Mouse (Mus musculus) limb, embryonic 12.5 days (tissue): ENCODE measurements around the gene Frem1. TPM values are rescaled to one million over a fixed set of nuclear protein-coding genes. Genes with fewer than 3 reads are reported as not detected.

Experiments
- ATAC-seq: fragments of 200-750 bp; cut with Nextera tagmentation; 2 replicates; pipeline ENCODE4 v1.8.0; 2017; ENCODE audit warnings: low read depth, moderate TSS enrichment; ENCODE audit not compliant: insufficient number of reproducible peaks, insufficient read depth, low FRiP score, low TSS enrichment
- H3K27ac ChIP-seq: fragments of 300-500 bp; sonication (generic); 2 replicates; pipeline ENCODE4 v1.5.1; 2016; ENCODE audit warnings: mild to moderate bottlenecking, moderate library complexity
- H3K27me3 ChIP-seq: fragments of 300-500 bp; sonication (generic); 2 replicates; pipeline ENCODE4 v1.6.1; 2016; ENCODE audit warnings: mild to moderate bottlenecking, moderate library complexity
- H3K36me3 ChIP-seq: fragments of 300-500 bp; sonication (generic); 2 replicates; pipeline ENCODE4 v1.6.1; 2016; ENCODE audit warnings: mild to moderate bottlenecking, moderate library complexity
- H3K4me1 ChIP-seq: fragments of 300-500 bp; sonication (generic); replicated peaks from 2 replicates; pipeline ENCODE4 v1.6.1; 2016
- H3K4me2 ChIP-seq: fragments of 300-500 bp; sonication (generic); 2 replicates; pipeline ENCODE4 v1.6.1; 2016; ENCODE audit warnings: mild to moderate bottlenecking, moderate library complexity
- H3K4me3 ChIP-seq: fragments of 300-500 bp; sonication (generic); replicated peaks from 2 replicates; pipeline ENCODE4 v1.5.1; 2016; ENCODE audit warnings: mild to moderate bottlenecking
- H3K9ac ChIP-seq: fragments of 300-500 bp; sonication (generic); replicated peaks from 2 replicates; pipeline ENCODE4 v1.6.1; 2016; ENCODE audit warnings: mild to moderate bottlenecking, moderate library complexity
- H3K9me3 ChIP-seq: fragments of 300-500 bp; sonication (generic); 2 replicates; pipeline ENCODE4 v1.6.1; 2016; ENCODE audit warnings: mild to moderate bottlenecking, moderate library complexity
- WGBS: fragments of 180-500 bp; shearing (Covaris S2); methylation state at CpG from one replicate; pipeline ENCODE4 v1.1.7; 2016; 5-methylcytosine and 5-hydroxymethylcytosine counted together
- polyA plus RNA-seq: library from polyadenylated mRNA; unstranded; fragments of >200 nt; fragmentation: Nextera tagmentation; extraction: Ambion mirVana; gene quantifications from 2 replicates; pipeline ENCODE4 v1.2.1, GENCODE M21; 2016

Frem1 gene
- 8.6 and 8.9 TPM in 2 replicates for polyA plus RNA-seq

DNA sequence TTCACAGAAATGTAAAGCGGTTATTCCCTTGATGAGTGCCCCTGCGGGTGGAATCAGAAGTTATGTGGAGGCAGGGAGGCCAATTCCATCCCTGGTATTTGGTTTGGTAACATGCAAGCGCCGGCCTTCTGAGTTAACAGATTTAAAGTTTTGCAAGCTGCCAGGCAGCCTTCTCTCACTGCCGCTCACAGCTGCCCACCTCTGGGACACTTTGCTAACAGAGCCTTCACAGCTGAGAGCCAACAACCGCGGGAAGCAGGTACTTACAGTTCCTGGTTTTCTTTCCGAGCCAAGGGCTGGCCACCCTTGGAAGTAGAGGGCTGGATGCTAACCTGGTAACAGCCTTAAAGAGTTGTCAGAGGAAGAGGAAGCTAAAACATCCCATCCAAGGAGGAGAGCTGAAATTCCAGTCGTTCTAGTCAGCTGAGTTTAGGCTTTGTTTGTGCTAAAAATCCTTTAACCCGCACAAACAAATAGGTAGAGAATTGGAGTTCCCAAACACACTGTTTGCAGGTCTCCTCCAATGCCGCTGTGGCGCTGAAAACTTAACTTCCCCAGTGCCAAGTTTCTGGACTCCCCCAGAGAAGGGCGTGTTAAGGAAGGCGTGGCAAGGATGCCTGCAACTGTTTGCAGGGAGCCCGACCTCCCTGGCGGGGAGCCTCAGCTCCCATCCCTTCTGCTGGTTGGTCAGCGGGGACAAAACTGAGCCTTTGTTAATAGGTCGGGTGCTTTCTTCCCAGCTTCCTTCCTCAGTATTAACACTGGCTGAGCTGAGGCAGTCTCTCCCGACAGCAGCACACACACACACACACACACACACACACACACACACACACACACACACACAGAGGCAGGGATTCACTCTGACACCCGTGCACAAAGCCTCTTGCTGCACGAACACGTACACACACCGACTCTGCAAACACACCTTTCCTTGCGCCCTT is at the start of gene Frem1:
Gene Frem1 (minus strand): TSS at position 706 of the 944 bp plus-strand sequence.
- Histone ChIP-seq H3K4me2 (peak within 1 kb of the TSS; percentile 62), H3K4me3 (peak within 1 kb of the TSS; percentile 43), H3K27me3 (no peaks in the 10 kb centered on the region), H3K4me1 (peaks cover 55% of the 10 kb centered on the region), H3K9ac (peak within 1 kb of the TSS; percentile 52), H3K9me3 (no peaks in the 10 kb centered on the region), H3K36me3 (no peaks in the 10 kb centered on the region), H3K27ac (peak within 1 kb of the TSS; percentile 88)
- ATAC-seq, result peak; percentile 65; the same call in 1 of the 2 replicates
- WGBS, result under 1% methylated on average over 23 of the region's 24 CpGs

DNA sequence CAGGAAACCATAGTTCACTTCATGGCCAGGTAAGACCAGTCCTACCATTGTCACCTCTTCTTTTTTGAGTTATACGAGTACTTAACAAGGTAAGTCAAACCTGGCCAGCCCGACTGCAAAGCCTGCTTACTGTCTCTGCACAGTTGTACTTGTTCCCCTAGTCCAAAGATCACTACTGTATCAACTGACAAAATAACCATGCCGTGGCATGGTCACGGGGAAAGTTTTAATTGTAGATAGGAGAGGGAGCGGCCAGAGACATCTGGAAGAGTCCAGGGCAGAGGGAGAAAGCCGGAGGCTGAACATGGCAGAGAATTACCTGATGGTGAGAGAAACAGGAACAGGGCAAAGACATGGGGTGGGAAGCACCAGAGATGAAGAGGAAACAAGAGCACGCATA is 46.9 kb upstream of the Frem1 start:
- Histone ChIP-seq H3K36me3 (no peaks in the 10 kb centered on the region), H3K27ac (no peak overlapping the region), H3K27me3 (no peaks in the 10 kb centered on the region), H3K4me2 (no peak overlapping the region), H3K4me1 (peaks cover 3% of the 10 kb centered on the region), H3K9ac (no peak overlapping the region), H3K4me3 (no peak overlapping the region), H3K9me3 (no peaks in the 10 kb centered on the region)
- no peak for ATAC-seq
- WGBS, result 84% methylated on average over 7 of the region's 7 CpGs

DNA sequence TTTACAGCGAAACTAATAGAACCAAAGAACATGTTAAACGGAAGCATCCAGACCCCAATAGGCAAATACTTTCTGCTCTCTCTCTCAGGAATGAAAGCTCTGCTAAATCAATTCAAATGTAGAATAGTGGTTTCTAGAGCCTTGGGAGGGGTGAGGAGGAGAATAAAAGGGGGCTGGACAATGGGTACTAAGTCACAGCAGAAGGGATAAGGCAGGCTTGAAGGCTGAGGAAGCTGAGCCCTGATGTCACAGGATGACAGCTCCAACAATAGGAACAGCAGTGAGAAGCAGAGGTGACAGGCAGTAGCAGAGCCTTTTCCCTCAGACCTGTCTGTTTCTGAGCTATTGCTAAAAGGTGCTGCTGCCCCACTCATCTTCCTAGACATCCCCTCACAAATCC is 41.8 kb upstream of the Frem1 start:
- Histone ChIP-seq H3K9me3 (no peaks in the 10 kb centered on the region), H3K27me3 (no peaks in the 10 kb centered on the region), H3K4me1 (no peaks in the 10 kb centered on the region; the same call in 1 of the 2 replicates), H3K36me3 (no peaks in the 10 kb centered on the region), H3K4me3 (no peak overlapping the region), H3K9ac (no peak overlapping the region), H3K4me2 (no peak overlapping the region), H3K27ac (no peak overlapping the region)
- no peak for ATAC-seq
- WGBS, result 85% methylated on average over 2 of the region's 2 CpGs

DNA sequence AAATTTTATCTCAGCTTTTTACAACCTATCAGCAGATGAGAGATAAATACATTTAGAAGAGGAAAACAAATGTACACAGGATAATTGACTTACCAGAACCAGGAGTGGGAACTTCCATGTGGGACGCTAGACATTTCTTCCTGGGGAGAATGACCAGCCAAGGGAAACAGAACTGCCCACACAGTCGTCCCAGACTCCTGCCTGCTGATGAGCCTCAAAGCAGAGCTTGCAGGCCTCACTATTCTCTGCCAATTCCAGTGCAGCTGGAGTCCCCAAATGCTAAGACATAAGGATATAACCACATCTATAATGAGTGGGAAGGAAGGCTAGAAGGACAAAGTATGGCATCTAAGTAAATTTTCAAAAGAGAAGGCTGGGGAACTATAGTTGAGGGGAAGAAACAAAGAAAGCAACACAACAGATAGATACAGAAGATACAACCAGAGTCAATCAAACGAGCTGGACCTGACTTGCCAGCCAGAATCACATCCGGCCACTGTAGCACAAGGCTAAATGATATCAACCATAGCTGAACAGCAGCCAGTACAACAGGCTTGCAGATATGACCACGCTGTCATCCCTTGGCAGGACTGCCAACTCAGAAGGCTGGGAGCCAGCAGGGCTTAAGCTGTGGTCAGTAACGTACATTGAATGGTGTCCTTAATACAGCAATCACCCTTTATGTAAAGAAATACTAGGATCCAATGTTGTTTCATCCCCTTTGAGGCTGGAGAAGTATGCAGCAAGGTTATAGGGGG is 38.7 kb upstream of the Frem1 start:
- H3K27ac ChIP-seq, result no peak overlapping the region
- 73% methylated on average over 6 of the region's 6 CpGs for WGBS
- ATAC-seq, result no peak
- no peaks in the 10 kb centered on the region for H3K36me3 ChIP-seq
- H3K4me3 ChIP-seq, result no peak overlapping the region
- no peak overlapping the region for H3K4me2 ChIP-seq
- H3K27me3 ChIP-seq, result no peaks in the 10 kb centered on the region
- 0 out of 2 replicates have a peak, but pooled peaks cover 2% of the 10 kb centered on the region for H3K4me1 ChIP-seq
- H3K9ac ChIP-seq, result no peak overlapping the region
- H3K9me3 ChIP-seq, result no peaks in the 10 kb centered on the region

DNA sequence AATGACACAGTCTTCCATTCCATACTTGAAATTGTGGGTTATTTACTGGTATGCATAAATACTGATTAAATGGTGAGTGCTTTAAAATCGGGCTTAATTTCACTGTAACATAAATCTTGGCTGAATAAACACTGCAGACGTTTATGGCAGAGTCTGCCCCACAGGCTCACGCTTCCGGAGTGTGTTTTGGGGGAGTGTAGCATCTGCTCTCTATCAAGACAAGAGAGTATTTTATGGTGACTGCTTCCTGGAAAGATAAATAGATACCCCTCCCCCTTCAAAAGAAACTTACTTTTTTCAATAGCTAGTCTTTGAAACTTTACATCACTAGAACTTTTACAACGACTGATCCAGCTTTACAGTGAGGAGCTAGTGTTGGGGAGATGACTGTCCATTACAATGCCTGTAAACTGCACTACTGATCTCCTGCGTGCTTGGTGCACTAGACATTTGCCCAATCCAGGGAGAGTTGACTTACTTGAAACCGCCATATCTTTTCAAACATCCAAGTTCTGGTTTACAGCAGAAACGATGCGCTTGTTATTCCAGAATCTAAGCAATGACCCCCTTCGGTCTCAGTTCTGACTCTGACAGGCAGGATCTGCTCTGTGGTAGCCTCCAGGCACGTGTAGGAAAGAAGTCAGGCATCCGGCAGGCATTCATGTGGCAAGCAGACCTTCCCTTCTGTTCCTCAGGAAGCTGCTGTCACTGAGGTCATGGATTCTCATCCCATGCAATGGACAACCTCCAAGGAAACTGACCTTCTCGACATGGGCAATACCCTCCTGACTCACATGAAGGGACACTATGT is 28.4 kb upstream of the Frem1 start:
- Histone ChIP-seq H3K9ac (no peak overlapping the region), H3K9me3 (no peaks in the 10 kb centered on the region), H3K4me2 (peak overlapping the region; percentile 26), H3K4me1 (peaks cover 13% of the 10 kb centered on the region), H3K27me3 (no peaks in the 10 kb centered on the region), H3K36me3 (no peaks in the 10 kb centered on the region), H3K4me3 (no peak overlapping the region), H3K27ac (no peak overlapping the region)
- WGBS, result 5% methylated on average over 13 of the region's 13 CpGs
- no peak for ATAC-seq

DNA sequence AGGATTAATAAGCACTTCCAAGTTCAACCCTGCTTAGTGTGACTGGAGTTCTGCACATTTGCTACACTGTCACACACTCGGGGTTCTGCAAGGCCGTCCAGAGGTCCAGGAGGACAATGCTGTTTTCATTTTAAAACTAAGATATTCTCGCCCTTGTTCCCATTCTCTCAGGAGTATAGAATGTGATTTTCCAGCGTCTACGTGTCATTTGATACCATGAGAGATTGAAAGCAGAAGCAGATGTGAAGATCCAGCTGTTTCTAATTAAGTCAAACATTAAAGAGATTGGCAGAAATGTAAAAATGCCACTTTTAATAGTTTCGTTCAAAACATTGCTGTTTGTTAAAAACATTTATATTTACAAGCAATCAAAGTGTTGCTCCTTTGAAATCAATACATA is 12.1 kb upstream of the Frem1 start:
- H3K4me3 ChIP-seq, result no peak overlapping the region
- peak overlapping the region; percentile 47; the same call in 1 of the 2 replicates for H3K27ac ChIP-seq
- H3K4me1 ChIP-seq, result peaks cover 12% of the 10 kb centered on the region
- no peaks in the 10 kb centered on the region for H3K9me3 ChIP-seq
- no peaks in the 10 kb centered on the region for H3K36me3 ChIP-seq
- H3K27me3 ChIP-seq, result no peaks in the 10 kb centered on the region
- no peak overlapping the region for H3K9ac ChIP-seq
- no peak for ATAC-seq
- H3K4me2 ChIP-seq, result peak overlapping the region; percentile 21
- WGBS, result 11% methylated on average over 6 of the region's 6 CpGs

DNA sequence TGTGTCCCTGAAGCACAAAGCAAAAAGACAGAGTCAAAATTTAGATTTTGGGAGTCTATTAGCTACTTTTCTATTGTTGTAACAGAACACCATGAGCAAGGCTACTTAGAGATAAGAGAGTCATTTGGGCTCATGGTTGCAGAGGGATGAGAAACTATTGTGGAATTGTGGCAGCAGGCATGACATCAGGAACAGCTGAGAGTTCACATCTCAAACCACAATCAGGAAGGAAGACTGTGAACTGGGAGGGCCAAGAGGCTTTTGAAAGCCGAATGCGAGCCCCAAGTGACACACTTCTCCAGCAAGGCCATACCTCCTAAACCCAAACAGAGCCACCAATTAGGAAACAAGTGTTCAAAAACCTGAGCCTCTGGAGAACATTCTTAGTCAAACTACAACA is 9.4 kb upstream of the Frem1 start:
- WGBS, result 98% methylated on average over 2 of the region's 2 CpGs
- H3K9ac ChIP-seq, result no peak overlapping the region
- no peaks in the 10 kb centered on the region for H3K36me3 ChIP-seq

DNA sequence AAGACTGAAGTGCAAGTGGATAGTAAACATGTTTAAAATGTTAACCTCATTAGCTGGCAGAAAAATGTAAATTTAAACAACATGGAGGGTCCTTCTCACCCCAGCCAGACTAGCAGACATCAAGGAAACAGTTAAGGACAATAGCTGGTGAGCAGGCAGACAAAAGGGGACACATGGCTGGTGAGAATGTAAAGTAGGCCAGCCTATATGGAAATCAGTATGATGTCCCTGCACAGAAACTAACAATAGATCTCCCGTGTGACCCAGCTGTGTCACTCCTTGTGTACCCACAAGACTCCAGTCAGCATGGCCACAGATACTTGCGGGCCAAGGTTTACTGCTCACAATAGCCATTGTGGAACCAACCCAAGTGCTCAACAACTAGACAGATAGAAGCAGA is 6.5 kb upstream of the Frem1 start:
- Histone ChIP-seq H3K27me3 (no peaks in the 10 kb centered on the region), H3K4me2 (no peak overlapping the region), H3K9me3 (no peaks in the 10 kb centered on the region), H3K4me3 (no peak overlapping the region), H3K4me1 (peaks cover 6% of the 10 kb centered on the region), H3K27ac (no peak overlapping the region), H3K36me3 (no peaks in the 10 kb centered on the region), H3K9ac (no peak overlapping the region)
- ATAC-seq, result no peak
- WGBS, result 88% methylated on average over 2 of the region's 2 CpGs

More for the DNA sequence above, 9.4 kb upstream of the Frem1 start:
- no peak overlapping the region for H3K4me2 ChIP-seq
- H3K9me3 ChIP-seq, result no peaks in the 10 kb centered on the region
- no peak for ATAC-seq
- H3K27me3 ChIP-seq, result no peaks in the 10 kb centered on the region
- H3K27ac ChIP-seq, result no peak overlapping the region
- H3K4me1 ChIP-seq, result peaks cover 12% of the 10 kb centered on the region
- H3K4me3 ChIP-seq, result no peak overlapping the region

DNA sequence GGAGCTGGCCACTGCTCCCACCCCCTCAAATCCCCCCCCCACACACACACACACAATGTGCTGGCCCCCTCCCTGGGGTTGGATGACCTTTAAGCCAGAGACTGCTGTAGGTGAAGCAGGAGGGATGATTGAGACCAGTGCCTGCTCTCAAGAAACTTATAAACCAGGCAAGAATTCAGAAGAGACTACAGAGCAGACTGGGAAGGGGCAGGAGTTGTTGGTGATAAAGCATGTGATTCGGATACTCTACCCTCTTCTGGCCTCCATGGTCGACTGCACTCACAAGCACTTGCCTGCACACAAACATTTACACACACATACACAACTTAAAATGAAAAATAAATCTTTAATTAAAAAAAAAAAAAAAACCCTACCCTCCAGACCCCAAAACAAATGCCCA is 6.0 kb upstream of the Frem1 start:
- Histone ChIP-seq H3K36me3 (no peaks in the 10 kb centered on the region), H3K4me3 (no peak overlapping the region), H3K9me3 (no peaks in the 10 kb centered on the region), H3K27ac (no peak overlapping the region), H3K4me1 (peaks cover 3% of the 10 kb centered on the region), H3K27me3 (no peaks in the 10 kb centered on the region), H3K9ac (no peak overlapping the region), H3K4me2 (no peak overlapping the region)
- WGBS, result 61% methylated on average over 2 of the region's 2 CpGs
- ATAC-seq, result no peak

DNA sequence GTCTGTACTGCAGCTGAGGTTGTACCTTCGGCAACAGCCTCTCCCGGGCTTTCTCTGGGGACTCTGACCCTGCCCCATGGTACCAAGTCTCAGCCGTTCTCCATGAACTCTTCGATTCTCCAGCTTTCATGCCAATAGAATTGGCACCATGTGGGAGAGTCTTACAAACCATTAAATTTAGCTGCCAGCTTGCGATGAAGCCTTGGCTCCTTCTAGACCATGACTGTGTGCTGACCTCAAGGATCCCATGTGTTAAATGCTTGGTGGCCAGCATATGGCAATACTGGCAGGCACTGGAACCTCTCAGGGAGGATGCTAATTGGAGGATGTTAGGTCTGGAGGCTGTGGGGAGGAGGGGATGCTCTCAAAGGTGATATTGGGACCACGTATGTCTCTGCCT is 4.4 kb upstream of the Frem1 start:
- 91% methylated on average over 6 of the region's 6 CpGs for WGBS

DNA sequence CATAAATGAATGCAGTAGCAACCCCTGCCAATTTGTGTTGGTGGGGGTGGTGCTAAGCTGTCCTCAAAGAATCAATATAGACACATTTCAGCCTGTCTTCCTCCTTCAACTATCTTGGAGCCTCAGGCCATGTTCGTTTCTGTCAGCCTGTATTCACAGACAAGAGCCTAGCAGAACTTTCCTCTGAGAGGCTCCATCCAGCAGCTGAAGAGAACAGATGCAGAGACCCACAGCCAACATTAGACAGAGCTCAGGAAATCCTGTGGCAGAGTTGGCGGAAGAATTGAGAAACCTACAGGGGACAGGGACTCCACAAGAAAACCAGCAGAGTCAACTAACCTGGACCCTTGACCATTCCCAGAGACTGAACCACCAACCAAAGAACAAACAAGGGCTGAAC is 3.3 kb upstream of the Frem1 start:
- H3K4me2 ChIP-seq, result no peak overlapping the region
- peaks cover 22% of the 10 kb centered on the region for H3K4me1 ChIP-seq
- no peaks in the 10 kb centered on the region for H3K9me3 ChIP-seq
- H3K27ac ChIP-seq, result no peak overlapping the region
- no peaks in the 10 kb centered on the region for H3K36me3 ChIP-seq
- ATAC-seq, result no peak
- H3K4me3 ChIP-seq, result no peak overlapping the region
- H3K27me3 ChIP-seq, result no peaks in the 10 kb centered on the region
- 84% methylated on average over 2 of the region's 2 CpGs for WGBS
- no peak overlapping the region for H3K9ac ChIP-seq

More for the DNA sequence above, 4.4 kb upstream of the Frem1 start:
- Histone ChIP-seq H3K27me3 (no peaks in the 10 kb centered on the region), H3K9ac (no peak overlapping the region), H3K4me3 (no peak overlapping the region), H3K4me2 (no peak overlapping the region), H3K36me3 (no peaks in the 10 kb centered on the region), H3K4me1 (peaks cover 13% of the 10 kb centered on the region), H3K27ac (no peak overlapping the region), H3K9me3 (no peaks in the 10 kb centered on the region)
- ATAC-seq, result no peak
